Mouse (Mus musculus) lung, adult 2 months (tissue): ENCODE measurements around the gene Olfr656.

Source experiments
- CTCF ChIP-seq: fragments of 200-500 bp; IDR thresholded peaks from 2 replicates; pipeline ENCODE4 v1.5.1; 2011; ENCODE audit warnings: mild to moderate bottlenecking, low read length, control low read depth; ENCODE audit not compliant: insufficient read depth
- POLR2A ChIP-seq: fragments of 200-500 bp; IDR thresholded peaks from 2 replicates; pipeline ENCODE4 v1.6.1; 2011; ENCODE audit warnings: low read depth, mild to moderate bottlenecking, control low read depth, low read length, borderline replicate concordance; ENCODE audit errors: extremely low read depth

DNA sequence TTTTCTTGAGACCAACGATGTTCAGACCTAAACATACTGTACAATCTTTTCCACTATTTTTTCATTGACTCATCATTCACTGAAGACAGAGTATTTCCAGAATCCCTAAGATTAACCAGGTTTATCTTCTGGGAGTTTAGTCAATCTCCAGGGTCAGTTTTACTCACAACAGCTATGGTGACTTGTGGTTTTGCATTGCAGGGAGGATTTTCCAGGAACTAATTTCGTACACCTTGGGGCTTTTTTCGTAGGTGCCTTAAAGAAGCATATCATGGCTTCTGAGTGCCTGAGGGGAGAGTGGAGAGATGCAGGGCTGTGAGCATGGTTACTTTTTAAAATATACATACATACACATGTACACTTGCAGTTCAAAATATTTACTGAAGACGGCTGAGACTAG is 27.0 kb upstream of the Olfr656 start, which contains the start of gene Olfr654:
- TF ChIP-seq CTCF, result no peak
- TF ChIP-seq POLR2A, result no peak
